Mouse (Mus musculus): ENCODE data around the gene Kri1.
A peak's percentile ranks its signal among the peaks of the same experiment; 100 is the strongest.
"Not testable (repeated sequence)": the region's sequence is repeated elsewhere in the genome, so short reads cannot be mapped to it uniquely, and the experiment has no call there.

Gene Kri1

GRCm38 (mm10) chr9:21314367-21315140, 26.8 kb upstream of the Kri1 start:
- DNase-seq: no peak

GRCm38 (mm10) chr9:21313394-21313793, 25.6 kb upstream of the Kri1 start:
- peak; percentile 84 to 96 for DNase-seq

- peak; percentile 62 to 71 for DNase-seq
Observed at GRCm38 (mm10) chr9:21312134-21312533, 24.4 kb upstream of the Kri1 start, which contains the start of gene Ap1m2. Ap1m2 (minus strand) TSS chr9:21312337.

GRCm38 (mm10) chr9:21311695-21312094, 23.9 kb upstream of the Kri1 start:
- DNase-seq: no peak

- DNase-seq: peak; percentile 46 to 49
Observed at GRCm38 (mm10) chr9:21309150-21309741, 21.5 kb upstream of the Kri1 start.

GRCm38 (mm10) chr9:21305065-21305464, 17.3 kb upstream of the Kri1 start:
- DNase-seq: no peak

- no peak for DNase-seq
Observed at GRCm38 (mm10) chr9:21299014-21299413, 11.2 kb upstream of the Kri1 start.

GRCm38 (mm10) chr9:21292271-21292670, 4.5 kb upstream of the Kri1 start:
- no peak for DNase-seq

- DNase-seq: not testable (repeated sequence)
Observed at GRCm38 (mm10) chr9:21291868-21292267, 4.1 kb upstream of the Kri1 start.

GRCm38 (mm10) chr9:21291022-21291787, 3.4 kb upstream of the Kri1 start, which contains the start of gene Cdkn2d:
Cdkn2d (minus strand) TSS chr9:21291407.
- DNase-seq: peak; percentile 100

GRCm38 (mm10) chr9:21290589-21290988, 2.8 kb upstream of the Kri1 start:
- DNase-seq: peak in 1 of 2 experiments; percentile 28

- DNase-seq: no peak
Observed at GRCm38 (mm10) chr9:21289337-21289671, 1.5 kb upstream of the Kri1 start.

- DNase-seq: no peak
Observed at GRCm38 (mm10) chr9:21288404-21289336, 901 bp upstream of the Kri1 start.

- DNase-seq: no peak
Observed at GRCm38 (mm10) chr9:21286753-21287152, 1.0 kb downstream of the Kri1 start.

GRCm38 (mm10) chr9:21283994-21284393, 3.8 kb downstream of the Kri1 start:
- peak; percentile 46 to 51 for DNase-seq

- no peak for DNase-seq
Observed at GRCm38 (mm10) chr9:21283591-21283990, 4.2 kb downstream of the Kri1 start.

GRCm38 (mm10) chr9:21277776-21278175, 10.0 kb downstream of the Kri1 start:
- DNase-seq: no peak

GRCm38 (mm10) chr9:21276307-21276706, 11.5 kb downstream of the Kri1 start:
- no peak for DNase-seq

- DNase-seq: no peak
Observed at GRCm38 (mm10) chr9:21275727-21276126, 12.0 kb downstream of the Kri1 start.

- no peak for DNase-seq
Observed at GRCm38 (mm10) chr9:21275013-21275710, 12.6 kb downstream of the Kri1 start.

GRCm38 (mm10) chr9:21274336-21274735, 13.4 kb downstream of the Kri1 start:
- DNase-seq: no peak
